Mouse (Mus musculus) liver, embryonic 14.5 days (tissue): Measurements from ENCODE around the gene Ccdc190.

Source experiments
- CTCF ChIP-seq: IDR thresholded peaks from 2 replicates; pipeline ENCODE4 v1.5.1; 2016; ENCODE audit warnings: antibody characterized with exemption, low read depth, control low read depth
- EP300 ChIP-seq: IDR thresholded peaks from 2 replicates; pipeline ENCODE4 v1.6.1; 2016; ENCODE audit warnings: antibody characterized with exemption, low read depth

GRCm38 (mm10) chr1:169931698-169932097 lies 3.2 kb downstream of the Ccdc190 start:
- no peak for TF ChIP-seq CTCF
- TF ChIP-seq EP300: no peak
